Mouse (Mus musculus) CH12.LX (cell line): ENCODE data around the gene Med26. TPM values are rescaled to one million over a fixed set of nuclear protein-coding genes. Genes with fewer than 3 reads are reported as not detected.

Source experiments
- DNase-seq: peaks from one replicate; pipeline ENCODE4 v3.0.0-alpha.2; 2013; ENCODE audit errors: extremely low read depth
- H3K27ac ChIP-seq: 2 replicates; pipeline ENCODE4 v1.5.1; 2012; ENCODE audit warnings: low read depth, mild to moderate bottlenecking, control low read depth, moderate library complexity; ENCODE audit not compliant: insufficient read depth
- H3K27me3 ChIP-seq: replicated peaks from 2 replicates; pipeline ENCODE3; 2012; ENCODE audit warnings: inconsistent platforms
- H3K36me3 ChIP-seq, 2 experiments: replicated peaks in 1 of 2; 2 replicates each; pipeline versions ENCODE3 to v1.6.1; 2012; ENCODE audit warnings: inconsistent platforms in 1 of 2, low read length in 1 of 2, mild to moderate bottlenecking in 1 of 2, mixed read lengths in 1 of 2, moderate library complexity in 1 of 2; ENCODE audit not compliant: control insufficient read depth in 1 of 2, insufficient read depth in 1 of 2
- H3K4me1 ChIP-seq, 2 experiments: 2 replicates each; pipeline ENCODE4 v1.6.1; 2012; ENCODE audit warnings: inconsistent platforms in 1 of 2, moderate library complexity in 1 of 2; ENCODE audit not compliant: insufficient read depth in 2 of 2, control insufficient read depth in 1 of 2
- H3K4me2 ChIP-seq: 2 replicates; pipeline ENCODE4 v1.6.1; 2012; ENCODE audit warnings: low read depth, mild to moderate bottlenecking, control low read depth; ENCODE audit not compliant: poor library complexity, insufficient read depth, severe bottlenecking
- H3K4me3 ChIP-seq, 3 experiments: fragments of 150-350 bp in 1 of 3; sonication (generic) in 1 of 3; replicated peaks in 1 of 3; 2 replicates each; pipeline versions ENCODE3 to v1.5.1; 2011 to 2012; ENCODE audit warnings: low read depth in 2 of 3, low read length in 2 of 3, mild to moderate bottlenecking in 2 of 3, moderate library complexity in 2 of 3, control low read depth in 1 of 3, improper control_type of control experiment in 1 of 3, inconsistent platforms in 1 of 3, mixed read lengths in 1 of 3; ENCODE audit not compliant: poor library complexity in 1 of 3
- H3K79me2 ChIP-seq: replicated peaks from 2 replicates; pipeline ENCODE4 v1.6.1; 2012; ENCODE audit warnings: mild to moderate bottlenecking, moderate library complexity; ENCODE audit not compliant: control insufficient read depth, poor library complexity, insufficient read depth, severe bottlenecking; ENCODE audit errors: extremely low read depth
- H3K9ac ChIP-seq: 2 replicates; pipeline ENCODE4 v1.6.1; 2012; ENCODE audit warnings: low read depth, mild to moderate bottlenecking, control low read depth, moderate library complexity; ENCODE audit not compliant: insufficient read depth
- H3K9me3 ChIP-seq: replicated peaks from 2 replicates; pipeline ENCODE3; 2012; ENCODE audit warnings: low read length, inconsistent platforms, mixed read lengths
- BHLHE40 ChIP-seq: IDR thresholded peaks from 2 replicates; pipeline ENCODE4 v1.6.1; 2011; ENCODE audit warnings: mild to moderate bottlenecking, low read depth, low read length, improper control_type of control experiment
- CHD1 ChIP-seq: IDR thresholded peaks from 2 replicates; pipeline ENCODE4 v1.6.1; 2012; ENCODE audit warnings: low read depth, low read length, improper control_type of control experiment, inconsistent platforms
- CHD2 ChIP-seq: IDR thresholded peaks from 2 replicates; pipeline ENCODE4 v1.6.1; 2011; ENCODE audit warnings: low read length, improper control_type of control experiment
- E2F4 ChIP-seq: IDR thresholded peaks from 2 replicates; pipeline ENCODE4 v1.6.1; 2011; ENCODE audit warnings: low read depth, low read length, improper control_type of control experiment; ENCODE audit not compliant: insufficient replicate concordance
- ELF1 ChIP-seq: IDR thresholded peaks from 2 replicates; pipeline ENCODE4 v1.6.1; 2014; ENCODE audit warnings: low read depth, mild to moderate bottlenecking, inconsistent platforms, low read length, improper control_type of control experiment
- EP300 ChIP-seq: IDR thresholded peaks from 2 replicates; pipeline ENCODE4 v1.6.1; 2011; ENCODE audit warnings: low read length, improper control_type of control experiment
- ETS1 ChIP-seq: conservative IDR thresholded peaks from 2 replicates; pipeline ENCODE4 v1.6.1; 2012; ENCODE audit warnings: low read depth, mild to moderate bottlenecking, inconsistent platforms, low read length, improper control_type of control experiment, moderate library complexity
- HCFC1 ChIP-seq: IDR thresholded peaks from 2 replicates; pipeline ENCODE4 v1.6.1; 2012; ENCODE audit warnings: low read depth, mild to moderate bottlenecking, inconsistent platforms, low read length, improper control_type of control experiment
- IRF4 ChIP-seq: IDR thresholded peaks from 2 replicates; pipeline ENCODE4 v1.6.1; 2014; ENCODE audit warnings: low read depth, mild to moderate bottlenecking, inconsistent platforms, low read length, improper control_type of control experiment
- JUN ChIP-seq: IDR thresholded peaks from 2 replicates; pipeline ENCODE4 v1.6.1; 2011; ENCODE audit warnings: low read depth, mild to moderate bottlenecking, low read length, improper control_type of control experiment, moderate library complexity; ENCODE audit not compliant: insufficient read depth
- KAT2A ChIP-seq: IDR thresholded peaks from 2 replicates; pipeline ENCODE4 v1.6.1; 2012; ENCODE audit warnings: low read length, improper control_type of control experiment, inconsistent platforms; ENCODE audit not compliant: insufficient replicate concordance
- MAFK ChIP-seq: IDR thresholded peaks from 2 replicates; pipeline ENCODE4 v1.6.1; 2011; ENCODE audit warnings: low read length, improper control_type of control experiment; ENCODE audit not compliant: insufficient replicate concordance
- MAX ChIP-seq: IDR thresholded peaks from 2 replicates; pipeline ENCODE4 v1.6.1; 2011; ENCODE audit warnings: low read length, improper control_type of control experiment
- MAZ ChIP-seq: IDR thresholded peaks from 2 replicates; pipeline ENCODE4 v1.6.1; 2012; ENCODE audit warnings: low read depth, mild to moderate bottlenecking, inconsistent platforms, low read length, improper control_type of control experiment, moderate library complexity
- MEF2A ChIP-seq: IDR thresholded peaks from 2 replicates; pipeline ENCODE4 v1.6.1; 2014; ENCODE audit warnings: low read depth, mild to moderate bottlenecking, inconsistent platforms, low read length, improper control_type of control experiment, borderline replicate concordance
- MXI1 ChIP-seq: IDR thresholded peaks from 2 replicates; pipeline ENCODE4 v1.6.1; 2011; ENCODE audit warnings: mild to moderate bottlenecking, low read depth, low read length, improper control_type of control experiment
- MYC ChIP-seq: IDR thresholded peaks from 2 replicates; pipeline ENCODE4 v1.6.1; 2011; ENCODE audit warnings: low read depth, mild to moderate bottlenecking, improper control_type of control experiment, low read length
- NELFE ChIP-seq: IDR thresholded peaks from 2 replicates; pipeline ENCODE4 v1.6.1; 2011; ENCODE audit warnings: low read depth, low read length, improper control_type of control experiment
- NRF1 ChIP-seq: IDR thresholded peaks from 2 replicates; pipeline ENCODE4 v1.6.1; 2014; ENCODE audit warnings: low read depth, mild to moderate bottlenecking, inconsistent platforms, low read length, improper control_type of control experiment, moderate library complexity
- POLR2A ChIP-seq: IDR thresholded peaks from 2 replicates; pipeline ENCODE4 v1.6.1; 2011; ENCODE audit warnings: low read depth, mild to moderate bottlenecking, improper control_type of control experiment, low read length
- POLR2AphosphoS2 ChIP-seq: IDR thresholded peaks from 2 replicates; pipeline ENCODE4 v1.6.1; 2011; ENCODE audit warnings: low read depth, low read length, improper control_type of control experiment
- RAD21 ChIP-seq: IDR thresholded peaks from 2 replicates; pipeline ENCODE4 v1.6.1; 2011; ENCODE audit warnings: low read depth, mild to moderate bottlenecking, low read length, improper control_type of control experiment, moderate library complexity
- RCOR1 ChIP-seq: conservative IDR thresholded peaks from 2 replicates; pipeline ENCODE4 v1.6.1; 2012; ENCODE audit warnings: low read depth, mild to moderate bottlenecking, inconsistent platforms, low read length, improper control_type of control experiment
- SIN3A ChIP-seq: IDR thresholded peaks from 2 replicates; pipeline ENCODE4 v1.6.1; 2012; ENCODE audit warnings: low read length, improper control_type of control experiment, inconsistent platforms
- SMC3 ChIP-seq: IDR thresholded peaks from 2 replicates; pipeline ENCODE4 v1.6.1; 2011; ENCODE audit warnings: low read depth, low read length, improper control_type of control experiment
- TBP ChIP-seq: conservative IDR thresholded peaks from 2 replicates; pipeline ENCODE4 v1.6.1; 2011; ENCODE audit warnings: low read depth, low read length, improper control_type of control experiment
- TCF12 ChIP-seq: IDR thresholded peaks from 2 replicates; pipeline ENCODE4 v1.6.1; 2014; ENCODE audit warnings: low read depth, mild to moderate bottlenecking, inconsistent platforms, low read length, improper control_type of control experiment
- UBTF ChIP-seq: IDR thresholded peaks from 2 replicates; pipeline ENCODE4 v1.6.1; 2012; ENCODE audit warnings: low read depth, mild to moderate bottlenecking, inconsistent platforms, low read length, improper control_type of control experiment, moderate library complexity
- USF1 ChIP-seq: IDR thresholded peaks from 2 replicates; pipeline ENCODE4 v1.6.1; 2014; ENCODE audit warnings: low read depth, mild to moderate bottlenecking, inconsistent platforms, low read length, improper control_type of control experiment
- USF2 ChIP-seq: conservative IDR thresholded peaks from 2 replicates; pipeline ENCODE4 v1.6.1; 2011; ENCODE audit warnings: low read depth, low read length, improper control_type of control experiment
- ZC3H11A ChIP-seq: IDR thresholded peaks from 2 replicates; pipeline ENCODE4 v1.6.1; 2012; ENCODE audit warnings: low read depth, mild to moderate bottlenecking, inconsistent platforms, low read length, improper control_type of control experiment
- ZMIZ1 ChIP-seq: IDR thresholded peaks from 2 replicates; pipeline ENCODE4 v1.6.1; 2012; ENCODE audit warnings: low read depth, mild to moderate bottlenecking, inconsistent platforms, low read length, improper control_type of control experiment
- dilution Hi-C: fragments of 300-500 bp; cut with MboI; formaldehyde crosslinking; loops from 2 replicates; pipeline ENCODE4 v1.14.3; 2020; ENCODE audit warnings: low sequenced_read_pairs; ENCODE audit not compliant: extremely low pct_unique_long_range_greater_than_20kb, extremely low pct_ligation_motif_present
- in situ Hi-C: fragments of 300-500 bp; cut with MboI; formaldehyde crosslinking; loops from 3 replicates; pipeline ENCODE4 v1.14.3; 2019; ENCODE audit warnings: low sequenced_read_pairs, low pct_ligation_motif_present, low pct_unique_long_range_greater_than_20kb, mixed read lengths
- polyA plus RNA-seq: library from polyadenylated mRNA; unstranded; fragments of >175 nt; gene quantifications from 2 replicates; pipeline ENCODE4 v1.2.1, GENCODE M21; 2012; ENCODE audit warnings: low read depth; ENCODE audit not compliant: insufficient read length
- total RNA-seq, 2 experiments: library from RNA; depleted of rRNA; stranded (reverse); fragments of 300-350 nt in 1 of 2; fragments of >200 nt in 1 of 2; gene quantifications; 2 replicates each; pipeline ENCODE4 v1.2.3; 2012 to 2014

Med26 gene
- total RNA-seq (2012; rRNA removed) (9.7 and 10.3 TPM in 2 replicates), total RNA-seq (2014; rRNA removed) (6.6 and 8.7 TPM in 2 replicates), polyA plus RNA-seq (12.9 and 14.3 TPM in 2 replicates)

GRCm38 (mm10) chr8:72547802-72548643 is at the start of gene Med26:
TSS of gene Med26 (minus strand) at chr8:72548270.
- in situ Hi-C loops = no loop called here
- Histone ChIP-seq H3K79me2 (peaks cover 49% of the 10 kb centered on the region), H3K9me3 (no peaks in the 10 kb centered on the region), H3K36me3 (peaks cover 13 to 45% of the 10 kb centered on the region in 2 experiments), H3K9ac (peak within 1 kb of the TSS; percentile 94), H3K4me2 (peak within 1 kb of the TSS; percentile 93), H3K4me1 (peaks cover 5 to 53% of the 10 kb centered on the region in 2 experiments), H3K27ac (peak within 1 kb of the TSS; percentile 21; the same call in 1 of the 2 replicates)
- DNase-seq = peak; percentile 98
- dilution Hi-C loops = no loop called here
- TF ChIP-seq RCOR1 (no peak), SIN3A (peak; percentile 78), USF2 (no peak), MAX (0 out of 2 replicates have a peak, but pooled peaks have one; percentile 40), CHD2 (no peak), HCFC1 (peak; percentile 79), MEF2A (peak; percentile 41; the same call in 1 of the 2 replicates), POLR2A (peak; percentile 88), MXI1 (no peak; the same call in none of the 2 replicates), NELFE (peak; percentile 80), MAZ (peak; percentile 80; the same call in 1 of the 2 replicates), MYC (0 out of 2 replicates have a peak, but pooled peaks have one; percentile 21), IRF4 (peak; percentile 15; the same call in 1 of the 2 replicates), TCF12 (peak; percentile 75), JUN (no peak), ZMIZ1 (peak; percentile 70; the same call in 1 of the 2 replicates), CHD1 (no peak), USF1 (no peak), TBP (peak; percentile 63; the same call in 1 of the 2 replicates), KAT2A (peak; percentile 62; the same call in 1 of the 2 replicates), MAFK (no peak), ETS1 (0 out of 2 replicates have a peak, but pooled peaks have one; percentile 9), NRF1 (peak; percentile 99), SMC3 (no peak), BHLHE40 (no peak), POLR2AphosphoS2 (peak; percentile 46; the same call in 1 of the 2 replicates), RAD21 (no peak), ELF1 (peak; percentile 84), EP300 (no peak), E2F4 (no peak), UBTF (no peak), ZC3H11A (no peak)
- TF ChIP-seq, all 38 proteins: peak for 17
- Histone ChIP-seq H3K27me3 (no peaks in the 10 kb centered on the region), H3K4me3 (peak within 1 kb of the TSS; percentile 90 to 99 (median 95))
